Mouse (Mus musculus): ENCODE data around the gene Fgd2. TPM values are rescaled to one million over a fixed set of nuclear protein-coding genes. Genes with fewer than 3 reads are reported as not detected.
"Not testable (repeated sequence)": the region's sequence is repeated elsewhere in the genome, so short reads cannot be mapped to it uniquely, and the experiment has no call there.

Fgd2 gene
- total RNA-seq, 2 experiments from 2014 or later: 4.2 to 6.9 TPM

GRCm38 (mm10) chr17:29363109-29363508 lies 2.4 kb downstream of the Fgd2 start:
- DNase-seq: no peak

- DNase-seq: no peak
Measured at GRCm38 (mm10) chr17:29365105-29365621, 4.4 kb downstream of the Fgd2 start.

- no peak for DNase-seq
Measured at GRCm38 (mm10) chr17:29368726-29369125, 8.0 kb downstream of the Fgd2 start.

GRCm38 (mm10) chr17:29370984-29371723 lies 10.4 kb downstream of the Fgd2 start:
- DNase-seq: peak; percentile 87 to 92

GRCm38 (mm10) chr17:29375871-29376270 lies 15.2 kb downstream of the Fgd2 start:
- no peak for DNase-seq

GRCm38 (mm10) chr17:29378056-29378455 lies 17.3 kb downstream of the Fgd2 start:
- no peak for DNase-seq

- no peak for DNase-seq
Measured at GRCm38 (mm10) chr17:29380241-29380640, 19.5 kb downstream of the Fgd2 start.

GRCm38 (mm10) chr17:29381472-29381871 lies 20.8 kb downstream of the Fgd2 start:
- peak; percentile 25 to 33 for DNase-seq

GRCm38 (mm10) chr17:29382417-29382816 lies 21.7 kb downstream of the Fgd2 start:
- DNase-seq: no peak

GRCm38 (mm10) chr17:29383923-29384322 lies 23.2 kb downstream of the Fgd2 start:
- DNase-seq: no peak

- DNase-seq: no peak
Measured at GRCm38 (mm10) chr17:29384850-29385438, 24.2 kb downstream of the Fgd2 start.

GRCm38 (mm10) chr17:29385746-29386145 lies 25.0 kb downstream of the Fgd2 start:
- DNase-seq: no peak

- DNase-seq: no peak
Measured at GRCm38 (mm10) chr17:29388978-29389377, 28.3 kb downstream of the Fgd2 start.

- DNase-seq: no peak
Measured at GRCm38 (mm10) chr17:29391280-29391679, 30.6 kb downstream of the Fgd2 start.

- no peak for DNase-seq
Measured at GRCm38 (mm10) chr17:29393335-29394089, 32.8 kb downstream of the Fgd2 start.

- DNase-seq: no peak
Measured at GRCm38 (mm10) chr17:29394106-29394760, 33.5 kb downstream of the Fgd2 start.

- not testable (repeated sequence) for DNase-seq
Measured at GRCm38 (mm10) chr17:29394761-29395160, 34.0 kb downstream of the Fgd2 start.

GRCm38 (mm10) chr17:29395381-29395780 lies 34.7 kb downstream of the Fgd2 start:
- no peak for DNase-seq

- DNase-seq: no peak
Measured at GRCm38 (mm10) chr17:29396056-29396799, 35.5 kb downstream of the Fgd2 start.

GRCm38 (mm10) chr17:29396821-29397242 lies 36.1 kb downstream of the Fgd2 start:
- peak; percentile 73 to 74 for DNase-seq
